Mouse (Mus musculus) thymus, postnatal 4 days (tissue): ENCODE results near the gene Rnf20.
"Not testable (repeated sequence)": the region's sequence is repeated elsewhere in the genome, so short reads cannot be mapped to it uniquely, and the experiment has no call there.

ENCODE experiments used
- DNase-seq: peaks from one replicate; pipeline ENCODE4 v3.0.0; 2021

Gene Rnf20

DNA sequence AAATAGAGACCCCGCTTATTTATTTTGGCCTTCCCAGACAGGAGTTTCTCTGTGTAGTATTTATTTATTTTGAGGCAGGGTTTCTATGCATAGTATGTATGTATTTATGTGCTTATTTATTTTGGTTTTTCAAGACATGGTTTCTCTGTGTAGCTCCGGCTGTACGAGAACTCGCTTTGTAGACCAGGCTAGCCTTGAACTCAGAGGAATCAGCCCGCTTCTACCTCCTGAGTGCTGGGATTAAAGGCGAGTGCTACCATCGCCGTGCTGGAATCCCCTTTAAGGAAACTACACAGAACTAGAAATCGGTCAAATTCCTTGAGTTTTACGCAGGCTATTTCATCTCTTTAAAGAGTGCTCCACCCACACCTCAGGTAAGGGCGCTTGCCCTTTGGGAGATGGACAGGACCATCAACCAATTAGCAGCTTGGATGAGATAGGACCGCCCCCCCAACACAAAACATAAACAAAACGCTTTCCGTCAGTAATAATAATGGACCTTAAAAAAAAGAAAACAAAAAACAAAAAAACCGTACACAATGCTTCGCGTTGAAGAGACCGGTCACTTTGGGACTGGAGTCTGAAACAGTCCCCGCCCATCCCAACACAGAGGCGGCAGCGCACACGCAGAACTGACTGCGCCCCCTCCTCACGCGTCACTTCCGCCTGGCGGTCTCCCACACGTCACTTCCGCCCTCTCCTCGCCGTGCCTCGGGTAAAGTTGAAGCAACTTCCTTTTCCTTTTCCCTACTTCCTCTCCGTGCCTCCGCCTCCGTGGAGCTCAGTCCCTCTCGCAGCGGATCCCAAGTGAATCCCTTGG, at the start of gene Rnf20:
Rnf20 (plus strand) TSS at position 688 of the 820 bp plus-strand sequence.
- DNase-seq, result peak; percentile 95

DNA sequence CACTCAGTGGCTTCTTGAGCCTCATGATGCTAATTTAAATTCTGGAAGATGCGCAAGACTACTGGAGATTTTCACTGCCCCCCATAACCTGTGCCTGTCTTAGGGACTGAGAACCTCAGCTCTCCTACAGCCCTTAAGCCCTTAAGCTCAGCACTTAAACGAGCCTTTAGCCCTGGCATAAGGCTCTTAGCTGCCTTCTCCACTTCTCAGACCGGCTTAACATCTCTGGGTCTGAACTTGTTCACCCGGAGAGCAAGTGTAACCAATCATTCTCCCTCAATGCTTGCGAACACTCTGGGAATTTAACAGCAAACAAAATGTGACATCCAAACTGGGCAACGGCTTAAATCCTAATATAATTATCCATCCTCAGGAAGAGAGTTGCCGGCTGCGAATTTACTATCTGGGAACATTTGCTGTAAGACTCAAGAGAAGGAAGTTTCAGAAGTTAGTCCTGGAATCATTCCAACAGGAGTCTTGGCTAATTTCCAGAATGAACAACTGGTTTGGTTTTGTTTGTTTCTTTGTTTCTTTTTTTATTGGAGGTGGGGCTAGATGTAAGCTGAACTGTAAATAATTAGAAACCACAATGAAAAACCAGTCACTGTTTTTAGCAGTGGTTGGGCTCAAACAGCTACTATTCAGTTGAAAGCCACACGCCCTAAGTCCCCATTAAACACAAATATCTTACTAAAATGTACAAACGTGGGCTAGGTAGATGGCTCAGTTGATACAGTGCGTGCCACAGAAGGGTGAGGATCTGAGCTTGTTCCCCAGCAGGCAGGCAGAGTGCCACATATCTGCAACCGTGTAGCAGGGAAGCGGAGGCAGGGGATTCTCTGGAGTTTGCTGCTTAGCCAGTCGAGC, 47.6 kb upstream of the Rnf20 start:
- no peak for DNase-seq

DNA sequence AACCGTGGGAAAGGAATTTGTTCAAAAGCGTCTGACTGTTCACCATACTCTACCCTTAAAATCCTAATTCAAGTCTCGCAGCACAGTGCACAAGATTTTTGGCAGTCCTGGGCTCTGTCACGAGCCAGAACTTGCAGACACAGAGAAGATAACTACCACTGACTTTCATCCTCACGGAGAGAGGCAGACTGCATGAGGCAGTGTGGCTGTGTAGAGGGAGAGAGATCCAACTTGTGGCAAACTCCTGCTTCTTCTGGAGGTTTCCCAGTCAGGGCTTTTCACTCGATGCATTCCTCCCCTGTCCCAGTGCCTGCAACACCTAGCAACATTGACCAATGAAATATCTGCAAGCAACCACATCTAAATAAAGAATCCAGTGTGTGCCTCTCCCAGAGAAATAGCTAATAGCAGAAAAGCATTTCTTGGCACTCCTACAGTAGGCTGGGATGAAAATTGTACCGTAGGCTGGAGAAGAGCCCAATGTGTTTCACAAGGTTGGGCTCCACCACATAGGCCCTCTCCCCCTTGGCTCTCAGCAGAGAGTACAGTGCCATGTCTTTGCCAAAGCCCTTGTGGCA, 46.2 kb upstream of the Rnf20 start:
- no peak for DNase-seq

DNA sequence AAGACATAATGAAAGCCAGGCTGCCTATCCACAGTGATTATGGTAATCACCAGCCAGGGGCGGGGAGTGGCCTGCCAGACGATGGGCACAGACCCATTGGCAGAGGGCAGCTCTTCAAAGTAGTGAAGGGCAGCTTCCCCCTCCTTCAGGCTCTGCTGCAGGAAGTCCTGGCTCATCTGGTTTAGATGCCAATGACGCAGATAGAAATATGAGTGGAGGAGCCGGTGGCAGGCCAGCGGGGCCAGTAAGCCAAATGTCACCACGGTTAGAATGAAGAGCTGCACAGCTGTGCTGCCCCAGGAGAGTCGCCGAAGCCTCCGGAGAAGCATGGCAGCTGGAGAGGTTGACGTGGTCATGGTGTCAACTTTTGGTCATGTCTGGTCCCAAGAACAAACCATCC, 45.0 kb upstream of the Rnf20 start:
- DNase-seq, result no peak

DNA sequence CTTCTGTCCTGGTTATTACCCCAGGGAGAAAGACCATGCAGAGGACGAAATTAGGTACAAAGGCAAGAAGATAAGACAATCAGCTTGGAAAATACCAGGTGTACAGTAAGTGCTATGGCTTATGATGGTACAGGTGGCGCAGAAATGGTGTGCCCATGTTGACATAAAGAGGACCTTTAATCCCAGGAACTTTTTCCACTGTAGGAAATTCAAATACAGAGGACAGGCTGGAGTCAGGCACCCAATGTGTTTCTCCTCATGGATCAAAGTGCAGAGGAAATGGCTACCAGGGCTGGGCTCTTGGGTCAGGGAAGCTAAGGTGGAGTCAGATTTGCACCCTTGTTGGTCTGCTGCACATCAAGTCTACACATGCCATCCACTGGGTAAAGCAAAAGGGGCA, 41.7 kb upstream of the Rnf20 start:
- no peak for DNase-seq

DNA sequence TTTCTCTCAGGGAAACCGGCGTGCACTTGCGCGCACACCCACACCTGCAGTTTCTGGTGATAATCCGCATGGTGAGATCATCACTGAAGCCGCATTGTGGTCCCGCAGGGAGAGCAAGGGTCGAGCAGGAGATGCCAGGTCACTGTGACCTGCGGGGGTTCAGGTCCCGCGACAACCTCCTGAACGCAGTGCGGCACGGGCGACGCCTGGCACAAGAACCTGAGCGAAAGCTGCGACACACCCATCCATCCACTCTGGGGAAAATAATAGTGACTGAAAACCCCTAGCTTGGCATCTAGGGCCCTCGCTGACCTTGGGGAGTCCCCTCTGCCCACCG, 35.0 kb upstream of the Rnf20 start:
- no peak for DNase-seq

DNA sequence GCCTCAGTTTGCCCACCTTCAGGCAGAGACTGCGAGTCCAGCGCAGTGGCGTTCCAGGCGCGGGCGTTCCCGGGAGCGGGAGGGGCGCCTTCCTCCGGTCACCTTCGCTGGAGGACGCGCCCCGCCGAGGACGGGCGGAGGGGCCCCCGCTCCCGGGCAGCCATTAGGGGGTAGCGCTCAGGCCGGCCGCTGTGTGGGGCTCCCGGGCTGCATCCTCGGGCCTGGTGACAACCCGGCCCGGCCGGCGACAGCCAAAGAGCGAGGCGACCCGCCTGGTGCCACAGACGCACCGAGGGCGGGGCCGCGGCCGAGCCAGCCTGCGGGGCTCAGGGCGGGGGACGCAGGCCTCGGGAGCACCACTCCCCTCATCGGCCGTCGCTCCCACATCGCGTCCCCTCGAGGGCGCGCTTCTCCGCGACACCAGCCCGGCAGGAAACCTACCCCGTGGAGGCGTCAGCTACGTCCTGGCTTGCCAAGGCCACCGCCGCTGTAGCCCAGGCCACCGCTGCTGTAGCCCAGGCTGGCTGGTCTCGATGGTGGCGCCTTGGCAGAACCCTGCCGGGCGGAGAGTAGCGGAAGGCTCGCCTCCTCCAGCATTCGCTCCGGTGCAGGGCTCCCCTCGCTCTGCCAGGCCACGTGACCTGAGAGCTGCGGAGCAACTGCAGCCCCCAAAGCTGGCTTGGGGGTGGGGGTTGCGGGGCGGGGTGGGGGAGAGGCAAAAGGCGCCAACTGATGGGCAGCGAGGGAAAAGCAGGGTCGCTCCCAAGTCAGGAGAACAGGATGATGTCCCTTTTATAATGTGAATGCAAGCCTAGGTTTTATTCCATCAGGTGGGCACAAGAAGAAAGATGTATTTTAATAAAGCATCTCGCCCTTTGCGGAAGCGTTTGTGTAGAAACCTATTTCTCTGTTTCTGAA, 34.4 kb upstream of the Rnf20 start, which contains the start of gene Tmem246:
Tmem246 (minus strand) TSS at position 694 of the 918 bp plus-strand sequence.
- DNase-seq, result peak; percentile 38

DNA sequence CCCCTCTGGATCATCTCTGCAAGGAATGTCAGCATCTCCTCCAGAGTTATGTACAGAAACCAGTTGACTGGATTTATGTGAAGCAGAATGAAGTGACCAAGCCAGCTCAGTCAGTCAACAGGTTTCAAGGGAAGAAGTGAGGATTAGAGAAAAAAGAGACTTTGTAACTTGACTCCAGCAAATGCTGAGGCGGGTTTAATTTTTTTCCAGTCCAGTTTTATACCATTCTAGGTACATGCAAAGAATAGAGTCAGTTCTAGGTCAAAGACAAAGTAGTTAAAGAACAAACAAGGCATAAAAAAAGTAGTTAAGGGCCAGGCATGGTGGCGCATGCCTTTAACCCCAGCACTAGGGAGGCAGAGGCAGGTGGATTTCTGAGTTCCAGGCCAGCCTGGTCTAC, 28.6 kb upstream of the Rnf20 start:
- no peak for DNase-seq

DNA sequence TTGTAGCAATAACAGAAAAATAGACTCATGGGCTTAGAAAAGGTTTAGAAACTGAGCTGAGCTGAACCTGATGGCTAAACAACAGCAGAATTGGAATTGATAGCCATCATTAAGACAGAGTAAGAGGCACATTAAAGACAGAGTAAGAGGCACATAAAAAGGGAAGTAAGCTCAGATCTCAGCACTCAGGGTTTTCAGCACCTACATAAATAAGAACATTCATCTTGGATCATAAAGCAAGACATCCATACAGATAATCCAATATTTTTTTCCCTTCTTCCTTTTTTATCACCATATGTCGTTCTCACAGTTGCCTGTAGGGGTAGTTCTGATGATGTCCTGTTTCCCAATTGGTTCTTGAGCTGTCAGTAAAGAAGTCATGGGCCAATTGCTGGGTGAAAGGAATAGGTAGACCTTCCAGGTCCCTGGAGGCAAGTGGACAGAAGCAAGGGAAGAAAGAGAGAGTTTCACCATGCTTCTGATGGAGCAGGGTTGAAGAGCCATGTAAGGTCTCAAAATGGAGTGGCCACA, 27.7 kb upstream of the Rnf20 start:
- no peak for DNase-seq

DNA sequence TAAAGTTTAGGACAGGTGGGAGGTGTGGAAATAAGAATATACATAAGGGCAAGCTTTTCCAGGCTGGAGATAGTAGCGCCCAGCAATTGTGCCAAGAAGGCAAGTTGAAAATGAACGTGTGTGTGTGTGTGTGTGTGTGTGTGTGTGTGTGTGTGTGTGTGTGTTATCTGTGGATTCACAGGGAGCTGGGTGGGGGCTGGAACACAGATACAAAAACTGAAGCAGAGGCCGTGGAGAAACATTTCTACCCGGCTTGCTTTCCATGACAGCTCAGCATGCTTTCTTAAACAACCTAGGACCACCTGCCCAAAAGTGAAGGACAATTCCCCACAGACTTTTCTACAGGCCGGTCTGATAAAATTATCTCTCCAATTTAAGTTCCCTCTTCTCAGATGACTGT, 27.2 kb upstream of the Rnf20 start:
- DNase-seq, result no peak

DNA sequence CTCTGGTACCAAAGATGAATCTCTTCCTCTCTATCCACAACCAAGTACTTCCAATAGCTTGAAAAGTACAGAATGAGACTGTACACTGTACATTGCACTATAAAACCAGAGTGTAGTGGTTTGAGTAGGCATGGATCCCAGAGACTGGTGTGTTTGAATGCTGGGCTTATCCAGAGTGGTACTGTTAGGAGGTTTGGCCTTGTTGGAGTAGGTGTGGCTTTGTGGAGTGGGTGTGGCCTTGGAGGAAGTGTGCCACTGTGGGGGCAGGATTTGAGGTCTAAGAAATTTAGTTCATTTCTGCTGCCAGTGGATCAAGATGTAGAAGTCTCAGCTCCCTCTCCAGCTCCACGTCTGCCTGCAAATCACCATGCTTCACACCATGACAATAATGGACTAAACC, 26.3 kb upstream of the Rnf20 start:
- DNase-seq, result no peak

DNA sequence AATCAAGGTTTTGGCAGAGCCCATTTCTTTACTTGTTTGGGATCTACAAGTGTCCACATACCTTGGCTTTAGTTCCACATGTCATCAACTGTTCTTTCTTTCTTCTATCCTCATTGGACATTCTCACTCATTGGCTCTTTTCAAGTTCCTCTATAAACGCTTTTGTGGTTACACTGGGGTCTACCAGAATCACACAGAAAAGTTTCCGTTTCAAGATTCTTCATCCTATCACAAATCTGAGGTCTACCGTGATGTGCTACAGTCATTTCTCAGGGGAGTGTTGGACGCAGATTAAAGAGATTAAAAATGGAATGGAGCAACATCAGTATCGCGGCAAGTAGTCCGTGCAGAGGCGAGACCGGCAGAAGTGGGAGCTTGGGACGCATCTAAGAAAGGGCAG, 14.9 kb upstream of the Rnf20 start:
- DNase-seq, result no peak

DNA sequence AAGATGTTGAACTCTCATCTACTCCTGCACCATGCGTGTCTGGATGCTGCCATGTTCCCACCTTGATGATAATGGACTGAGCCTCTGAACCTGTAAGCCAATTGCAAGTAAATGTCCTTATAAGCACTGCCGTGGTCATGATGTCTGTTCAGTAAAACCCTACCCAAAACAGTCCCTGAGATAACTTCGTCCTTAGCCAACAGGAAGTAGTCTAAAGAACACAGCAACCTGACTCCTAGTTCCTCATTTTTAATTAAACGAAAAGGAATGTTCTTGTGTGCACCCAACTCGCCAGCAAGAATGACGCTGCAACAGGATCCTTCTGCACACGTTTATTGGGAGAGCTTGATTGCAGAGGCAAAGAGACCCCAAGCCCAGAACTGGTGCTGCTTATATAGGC, 11.9 kb upstream of the Rnf20 start:
- not testable (repeated sequence) for DNase-seq

DNA sequence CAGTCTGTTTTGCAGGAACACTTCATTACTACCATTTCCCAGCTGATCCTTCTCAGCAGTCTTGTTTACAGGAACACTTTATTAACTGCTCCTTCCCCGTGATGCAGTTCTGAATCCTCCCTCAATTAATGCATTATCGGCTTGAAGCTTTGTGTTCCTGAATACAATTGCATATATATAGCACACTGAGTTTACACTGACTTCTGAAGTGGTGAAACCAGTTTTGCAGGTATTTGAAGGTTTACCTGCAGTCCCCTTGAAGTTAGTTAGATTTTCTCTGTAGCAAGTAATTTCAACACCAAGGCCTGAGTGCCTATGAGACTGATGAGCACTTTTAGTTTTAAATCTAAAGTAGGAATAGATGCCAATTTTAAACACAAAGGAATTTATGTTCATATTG, 9.5 kb upstream of the Rnf20 start:
- no peak for DNase-seq

DNA sequence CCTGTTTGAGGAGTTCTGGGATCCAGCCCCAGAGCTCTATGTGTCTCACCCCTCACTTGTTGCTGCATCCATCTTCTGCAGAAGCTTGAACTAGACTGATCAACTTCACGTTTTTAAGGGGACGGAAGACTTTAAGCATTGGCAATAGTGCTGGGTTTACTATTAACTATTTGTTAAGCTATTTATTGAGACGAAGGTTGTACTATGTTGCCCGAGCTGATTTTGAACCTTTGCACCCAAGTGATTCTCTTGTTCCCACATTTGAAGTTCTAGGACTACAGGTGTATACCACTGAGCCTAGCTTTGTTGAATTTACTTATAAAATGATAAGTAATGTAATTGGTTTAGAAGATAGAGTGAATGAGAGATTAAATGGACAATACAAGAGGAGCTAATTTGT, 7.9 kb upstream of the Rnf20 start:
- no peak for DNase-seq

DNA sequence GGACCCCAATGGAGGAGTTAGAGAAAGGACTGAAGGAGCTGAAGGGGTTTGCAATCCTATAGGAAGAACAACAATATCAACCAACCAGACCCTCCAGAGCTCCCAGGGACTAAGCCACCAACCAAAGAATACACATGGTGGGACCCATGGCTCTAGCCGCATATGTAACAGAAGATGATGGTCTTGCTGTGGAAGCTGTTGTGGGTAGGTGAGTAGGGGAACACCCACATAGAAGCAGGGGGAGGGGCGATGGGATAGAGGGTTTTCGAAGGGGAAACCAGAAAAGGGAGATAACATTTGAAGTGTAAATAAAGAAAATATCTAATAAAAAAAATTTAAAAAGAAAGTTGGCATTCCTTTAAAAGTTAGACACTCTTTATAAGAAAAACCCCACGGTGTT, 6.8 kb upstream of the Rnf20 start:
- not testable (repeated sequence) for DNase-seq

DNA sequence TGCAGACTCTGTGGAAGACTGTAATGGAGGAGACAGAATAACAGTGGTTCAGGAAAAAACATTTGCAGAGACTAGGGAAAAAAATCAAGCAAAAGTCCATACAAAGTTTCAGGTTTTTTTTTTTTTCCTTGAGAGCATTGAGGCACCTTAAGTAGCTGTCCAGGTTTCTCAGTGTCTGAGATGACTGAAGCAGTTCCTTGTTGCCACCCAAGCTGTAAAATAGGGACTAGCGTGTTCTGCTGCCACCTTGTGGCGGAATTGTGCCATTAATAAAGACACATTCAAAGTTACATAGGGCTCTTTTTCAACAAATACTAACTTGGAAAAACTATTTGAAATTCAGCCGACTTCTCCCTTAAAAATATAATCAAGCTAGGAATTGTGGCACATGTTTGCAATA, 4.8 kb upstream of the Rnf20 start:
- peak; percentile 83 for DNase-seq

DNA sequence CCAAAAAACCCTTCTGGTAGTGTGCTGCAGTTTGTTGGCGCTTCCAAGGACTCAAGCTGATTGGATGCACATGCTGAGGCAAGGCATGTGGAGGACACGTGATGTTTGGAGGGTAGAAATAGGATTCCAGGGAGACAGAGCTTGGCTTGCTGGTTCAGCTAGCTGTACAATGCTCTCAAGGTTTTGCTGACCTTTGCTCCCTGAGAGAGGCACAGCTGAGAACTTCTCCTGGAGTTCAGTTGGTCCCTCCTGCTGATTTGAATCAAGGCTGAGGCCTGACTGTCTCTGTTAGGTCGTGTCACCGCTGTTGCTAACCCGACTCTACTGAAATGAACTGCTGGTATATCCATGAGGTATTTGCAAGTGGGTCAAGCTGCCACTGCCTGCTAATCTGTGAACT, 2.9 kb upstream of the Rnf20 start:
- no peak for DNase-seq

DNA sequence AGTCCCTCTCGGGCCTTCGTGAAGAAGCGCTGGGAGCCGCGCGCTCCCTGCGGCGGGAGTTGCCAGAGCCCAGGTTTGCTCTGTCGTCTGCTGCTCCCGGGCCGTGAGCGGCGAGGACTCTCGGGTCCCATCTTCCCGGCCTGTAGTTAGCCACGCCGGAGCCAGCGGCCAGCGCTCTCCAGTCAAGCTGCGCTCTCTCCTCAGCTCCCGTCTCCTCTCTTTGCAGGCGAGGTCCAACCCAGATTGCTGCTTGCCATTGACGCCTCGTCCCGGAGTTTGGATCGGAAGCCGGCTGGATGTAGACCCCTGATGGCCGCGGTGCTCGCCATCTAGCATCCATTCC, 304 bp downstream of the Rnf20 start:
- no peak for DNase-seq

DNA sequence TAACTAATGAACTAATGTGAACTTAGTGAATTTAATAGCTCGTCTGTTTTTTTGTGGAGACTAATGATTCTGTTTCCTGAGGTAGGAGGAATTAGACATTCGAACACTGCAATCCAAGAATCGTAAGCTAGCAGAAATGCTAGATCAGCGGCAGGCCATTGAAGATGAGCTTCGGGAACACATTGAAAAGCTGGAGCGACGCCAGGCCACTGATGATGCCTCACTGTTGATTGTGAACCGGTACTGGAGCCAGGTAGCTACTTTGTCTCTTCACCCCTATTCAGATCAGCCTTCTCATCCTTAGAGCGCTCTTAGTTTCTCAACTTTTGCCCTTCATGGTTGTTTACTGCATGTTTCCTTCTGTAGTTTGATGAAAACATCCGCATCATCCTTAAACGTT, 6.0 kb downstream of the Rnf20 start:
- DNase-seq, result no peak

DNA sequence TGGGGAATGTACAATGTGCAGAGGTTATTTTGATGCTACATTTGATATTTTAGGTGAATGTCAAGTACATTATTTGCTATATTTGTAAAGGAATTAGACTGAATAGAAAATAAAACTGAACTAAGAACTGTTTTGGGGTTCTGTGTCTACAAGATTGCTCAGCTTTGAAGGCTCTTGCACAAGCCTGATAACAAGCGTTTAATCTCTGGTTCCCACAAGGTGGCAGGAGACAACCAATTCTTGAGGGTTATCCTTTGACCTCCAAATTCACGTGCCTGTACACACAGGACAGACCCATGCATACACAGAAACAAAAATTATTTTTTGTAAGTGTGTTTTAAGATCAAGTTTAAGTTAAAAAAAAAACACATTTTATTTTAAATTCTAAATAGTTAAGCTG, 8.1 kb downstream of the Rnf20 start:
- no peak for DNase-seq

DNA sequence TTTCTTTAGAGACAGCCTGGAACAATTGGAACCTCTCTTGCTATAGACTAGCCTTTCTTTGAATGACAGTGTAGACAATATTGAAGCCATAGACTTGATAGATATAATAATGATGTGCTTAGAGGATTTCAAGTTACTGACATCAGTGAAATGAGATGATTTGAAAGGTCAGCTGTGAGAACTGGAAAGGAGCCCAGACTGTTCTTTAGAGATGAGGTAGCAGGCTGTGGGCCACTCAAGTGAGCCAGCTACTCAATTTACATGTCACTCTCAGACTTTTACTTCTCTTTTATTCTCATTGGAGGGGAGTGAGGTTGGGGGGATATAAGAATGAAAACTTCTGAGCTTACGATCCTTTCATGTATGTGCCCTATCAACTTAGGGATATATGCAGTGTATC, 27.6 kb downstream of the Rnf20 start:
- no peak for DNase-seq

DNA sequence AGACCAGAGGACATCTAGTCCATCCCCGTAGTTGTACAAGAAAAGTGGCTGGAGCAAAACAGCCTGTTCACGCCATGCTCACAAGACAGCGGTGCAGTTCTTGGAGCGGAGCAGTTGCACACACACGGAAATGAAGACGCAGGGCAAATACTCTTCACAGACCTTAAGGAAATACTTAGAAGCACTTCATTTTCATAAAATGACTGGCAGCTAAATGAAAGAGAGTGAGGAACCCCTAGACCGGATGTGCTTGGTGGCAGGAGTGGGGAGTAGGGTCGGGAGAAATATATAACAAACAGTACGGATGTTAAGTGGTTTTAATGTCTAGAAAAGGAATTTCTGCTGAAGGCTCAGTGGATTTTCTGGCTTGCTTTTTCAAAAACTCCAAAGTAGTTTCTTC, 29.9 kb downstream of the Rnf20 start:
- DNase-seq, result no peak
